Mouse (Mus musculus) activated CD4-positive, CD25-positive, alpha-beta regulatory T cell, adult 4 months (primary cell): ENCODE results near the gene Nup210l. TPM values are rescaled to one million over a fixed set of nuclear protein-coding genes. Genes with fewer than 3 reads are reported as not detected.
"Not testable (repeated sequence)": the region's sequence is repeated elsewhere in the genome, so short reads cannot be mapped to it uniquely, and the experiment has no call there.

ENCODE experiments used
- ATAC-seq: one replicate; pipeline ENCODE4 v1.8.0; 2017
- polyA plus RNA-seq, 2 experiments: library from polyadenylated mRNA; unstranded; fragments of 100-300 nt; shearing (Covaris generic); gene quantifications; one replicate each; pipeline ENCODE4 v1.2.1; 2017

Gene Nup210l
- polyA plus RNA-seq, 2 experiments from 2014 or later, result 0.15 to 0.37 TPM

DNA sequence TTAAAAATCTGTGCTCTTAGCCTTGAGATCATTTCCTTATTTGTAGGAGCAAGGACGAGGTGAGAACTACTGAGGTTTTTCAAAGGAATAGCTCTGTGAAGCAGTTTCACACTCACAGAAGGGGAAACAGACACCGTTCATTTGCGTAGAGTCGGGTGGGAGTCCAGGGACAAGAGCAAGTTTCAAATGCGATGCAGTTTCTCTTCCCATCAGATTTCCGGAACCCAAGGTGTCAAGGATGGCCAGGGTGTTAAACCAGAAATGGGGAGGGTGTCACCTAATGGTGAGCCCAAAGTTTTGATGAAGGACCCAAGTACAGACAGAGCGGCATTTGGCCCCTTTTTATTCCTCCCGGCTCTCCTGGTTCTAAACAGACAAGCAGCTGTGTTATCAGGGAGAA, 127.1 kb downstream of the Nup210l start:
- ATAC-seq, result peak; percentile 37

DNA sequence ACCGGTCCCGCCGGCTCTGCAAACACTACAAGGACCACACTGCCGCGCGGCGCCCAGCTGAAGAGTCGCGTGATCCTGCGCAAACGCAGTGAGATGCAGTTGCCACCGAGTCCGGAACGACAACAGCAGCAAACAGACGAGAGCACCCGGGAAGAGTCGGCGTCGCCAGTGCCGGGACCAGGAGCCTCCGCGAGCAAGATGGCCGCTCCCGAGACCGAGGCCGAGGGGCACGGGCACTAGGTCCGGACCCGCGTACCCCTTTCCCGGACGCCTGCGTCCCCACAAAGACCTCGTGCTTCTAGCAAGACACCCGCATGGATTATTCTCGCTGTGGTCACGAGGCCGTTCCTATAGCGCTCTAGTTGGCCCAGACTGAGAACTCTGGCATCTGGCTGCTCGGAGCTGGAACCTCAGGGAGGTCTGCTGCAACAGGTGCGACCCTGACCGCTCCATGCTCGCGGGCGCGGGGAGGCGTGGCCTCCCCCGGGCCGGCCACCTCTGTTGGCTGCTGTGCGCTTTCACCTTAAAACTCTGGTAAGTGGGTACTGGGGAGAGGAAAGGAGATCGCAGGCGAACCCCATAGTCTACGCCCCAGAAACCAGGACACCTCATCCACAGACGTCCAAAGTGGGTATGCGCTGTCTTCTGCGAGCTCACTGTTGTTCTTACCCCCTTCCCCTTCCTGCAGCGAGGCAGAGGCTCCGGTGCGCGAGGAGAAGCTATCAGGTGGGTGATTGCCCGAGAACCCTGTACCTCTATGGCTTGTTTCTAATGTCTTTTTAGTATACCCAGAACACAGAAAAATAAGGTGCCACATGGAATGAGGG, 127.8 kb downstream of the Nup210l start, which contains the start of gene Jtb:
Jtb (plus strand) TSS at position 91 of the 827 bp plus-strand sequence.
- ATAC-seq, result peak; percentile 97

DNA sequence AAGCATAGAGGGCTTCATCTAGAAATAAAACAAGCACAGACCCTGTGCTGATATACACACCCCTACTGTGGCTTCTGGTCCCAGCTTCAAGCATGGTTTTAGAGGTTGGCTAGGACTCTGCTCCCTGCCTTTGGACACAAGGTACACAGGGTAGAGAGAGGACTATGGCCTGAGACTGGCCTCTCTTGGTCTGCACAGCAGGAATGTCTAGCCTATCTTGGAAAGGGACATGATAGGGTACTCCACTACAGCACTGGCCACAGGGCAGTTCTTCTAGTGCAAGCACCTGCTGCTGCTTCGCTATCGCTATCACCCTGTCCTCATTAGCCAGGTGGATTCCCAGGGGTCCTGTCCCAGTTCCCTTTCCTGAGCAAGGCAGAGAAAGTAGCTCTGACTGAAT, 137.3 kb downstream of the Nup210l start:
- no peak for ATAC-seq

DNA sequence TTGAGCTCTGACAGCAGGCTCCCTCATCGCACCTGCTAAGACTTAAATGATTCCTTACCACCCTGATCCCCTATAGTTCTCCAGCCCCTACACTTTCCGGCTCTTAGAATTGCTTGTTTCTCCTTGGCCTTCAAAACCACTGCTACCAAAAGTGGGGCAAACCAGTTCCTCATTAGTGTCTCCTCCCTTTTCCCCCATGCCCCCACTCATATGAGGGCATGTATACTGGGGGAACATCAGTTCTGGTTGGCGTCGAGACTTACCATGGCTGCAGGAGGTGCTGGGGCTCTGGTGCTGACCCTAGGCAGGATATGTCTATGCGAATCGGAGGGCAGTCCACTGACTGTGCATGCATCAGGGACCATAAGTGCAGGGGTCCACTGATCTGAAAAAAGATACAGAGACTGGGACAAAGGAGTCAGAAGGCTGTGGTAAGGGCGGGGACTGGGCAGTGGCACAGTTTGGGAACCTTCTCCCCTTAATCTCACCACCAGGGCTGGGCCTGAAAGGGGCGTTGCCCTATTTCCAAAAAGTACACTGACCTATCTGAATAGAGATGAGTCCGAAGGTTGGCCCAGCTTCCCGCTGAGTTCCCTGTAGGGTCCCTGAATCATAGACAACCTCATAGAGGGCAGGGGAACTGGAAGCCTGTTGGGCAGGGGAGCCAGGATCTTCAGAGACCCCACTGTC, 137.9 kb downstream of the Nup210l start:
- no peak for ATAC-seq

DNA sequence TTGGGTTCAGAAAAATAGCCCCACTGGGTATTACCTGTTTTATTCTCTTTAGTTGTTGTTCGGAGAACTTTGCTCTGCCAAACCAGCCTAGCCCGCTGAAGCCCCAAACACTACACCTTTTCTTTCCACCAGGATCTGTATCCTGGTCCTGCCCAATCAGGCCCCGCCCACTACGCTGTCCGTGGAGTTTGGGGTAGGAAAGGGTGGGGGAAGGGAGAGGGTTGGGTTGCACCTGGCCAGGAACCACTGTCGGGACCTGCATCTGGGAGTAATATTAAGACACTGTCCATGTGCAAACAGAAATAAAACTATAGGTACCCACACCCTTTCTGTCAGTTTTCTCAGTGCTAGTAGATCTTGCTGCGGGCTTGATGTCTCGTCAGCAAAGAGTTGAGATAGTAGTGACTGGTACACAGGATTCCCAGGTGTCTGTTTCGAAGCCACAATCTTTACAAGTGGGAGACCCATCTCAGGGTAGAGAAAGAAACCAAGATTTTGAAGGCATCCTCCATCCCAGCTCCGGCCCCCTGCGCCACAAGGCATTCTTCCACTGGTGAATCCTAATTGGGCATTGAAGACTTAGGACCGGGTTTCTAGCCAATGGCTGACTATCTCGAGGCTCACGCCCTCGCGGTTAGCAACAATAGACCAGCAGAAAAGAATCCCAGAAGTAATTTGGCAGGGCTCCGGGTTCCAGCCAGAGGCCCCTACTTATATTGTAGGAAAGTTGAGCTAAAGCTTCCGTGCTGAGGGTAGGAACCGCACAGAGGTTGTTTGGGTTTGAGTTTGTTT, 139.2 kb downstream of the Nup210l start, which contains the start of gene Creb3l4:
Creb3l4 (minus strand) TSS at position 529 of the 792 bp plus-strand sequence.
- no peak for ATAC-seq

DNA sequence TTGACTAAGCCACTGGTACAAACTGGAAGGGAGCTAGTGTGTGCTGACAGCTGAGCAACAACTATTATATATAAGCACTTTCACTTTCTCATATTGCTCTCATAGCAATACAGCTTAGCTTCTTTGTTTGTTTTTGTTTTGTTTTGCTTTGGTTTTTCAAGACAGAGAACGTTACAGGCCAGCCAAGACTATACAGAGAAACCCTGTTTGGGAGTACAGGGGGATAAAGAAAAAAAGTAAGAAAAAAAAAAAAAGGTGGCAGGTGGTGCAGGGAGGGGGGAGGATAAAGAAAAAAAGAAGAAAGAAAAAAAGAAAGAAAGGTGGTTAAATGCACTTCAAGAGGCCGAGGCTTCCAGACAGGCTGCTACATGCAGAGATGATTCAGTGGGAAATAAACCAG, 141.5 kb downstream of the Nup210l start:
- ATAC-seq, result peak; percentile 49

DNA sequence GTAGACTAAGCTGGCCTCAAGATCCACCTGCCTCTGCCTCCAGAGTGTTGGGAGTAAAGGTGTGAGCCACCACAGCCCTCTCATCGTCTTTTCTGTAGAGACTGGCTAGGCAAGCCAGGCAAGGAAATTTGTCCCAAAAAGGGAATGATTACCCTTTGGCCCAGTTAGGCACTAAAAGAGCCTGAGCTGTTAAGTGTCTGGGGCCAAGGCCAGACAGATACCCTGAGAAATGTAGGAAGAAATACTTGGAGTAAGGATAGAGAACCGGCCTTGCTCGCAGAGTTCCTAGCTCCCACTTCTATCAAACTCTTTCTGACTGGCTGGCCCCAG, 143.7 kb downstream of the Nup210l start:
- peak; percentile 11 for ATAC-seq

DNA sequence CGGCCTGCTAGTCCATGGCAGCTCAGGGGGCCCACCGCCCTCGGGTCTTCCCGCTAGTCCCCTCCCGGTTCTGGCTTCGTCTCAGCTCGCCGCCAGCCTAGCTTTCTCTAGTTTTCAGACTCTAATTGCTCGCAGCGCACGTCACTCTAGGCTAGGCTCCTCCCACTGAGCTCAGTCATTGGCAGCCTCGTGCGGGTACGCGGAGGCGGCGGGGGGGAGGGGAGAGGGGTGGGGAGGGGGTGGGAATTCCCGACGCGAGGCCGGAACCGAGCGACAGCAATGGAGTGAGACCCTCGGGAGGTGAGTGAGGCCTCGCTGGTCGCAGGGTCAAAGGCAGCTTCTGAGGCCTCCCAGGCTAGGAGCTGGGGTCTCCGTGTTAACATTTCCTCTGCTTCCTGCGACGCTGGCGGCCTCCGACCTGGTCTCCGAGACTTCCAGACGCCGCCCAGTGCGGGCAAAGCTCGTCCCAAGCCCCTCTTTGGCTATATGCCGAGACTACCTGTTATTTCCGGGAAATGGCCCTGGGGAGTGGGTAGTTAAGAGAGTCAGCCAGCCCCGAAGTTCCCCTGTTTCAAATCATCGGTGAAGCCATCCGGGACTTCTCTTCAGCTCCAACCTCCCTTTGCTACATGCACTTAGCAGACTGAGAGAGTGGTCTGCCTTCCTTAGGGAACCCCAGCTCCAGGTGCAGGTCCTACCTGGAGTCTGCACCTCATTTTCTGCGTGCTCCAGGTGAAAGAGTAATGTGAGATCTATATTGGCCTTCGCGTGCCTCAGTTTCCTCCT, 144.2 kb downstream of the Nup210l start, which contains the start of gene Slc39a1:
Slc39a1 (plus strand) TSS at position 213 of the 786 bp plus-strand sequence.
- ATAC-seq, result peak; percentile 95

DNA sequence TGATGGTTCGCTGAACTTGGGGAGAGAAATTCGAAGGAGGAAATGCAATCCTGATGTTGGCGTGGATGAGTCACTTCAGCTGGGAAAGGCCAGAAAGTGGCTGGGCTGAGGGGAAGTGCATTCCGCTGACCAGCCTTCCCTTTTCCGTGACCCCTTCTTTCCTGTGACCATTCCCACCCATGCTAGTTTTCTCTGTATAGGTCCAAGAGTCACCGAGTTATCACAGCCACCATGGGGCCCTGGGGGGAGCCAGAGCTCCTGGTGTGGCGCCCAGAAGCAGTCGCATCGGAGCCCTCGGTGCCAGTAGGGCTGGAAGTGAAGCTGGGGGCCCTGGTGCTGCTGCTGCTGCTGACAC, 144.8 kb downstream of the Nup210l start:
- no peak for ATAC-seq

DNA sequence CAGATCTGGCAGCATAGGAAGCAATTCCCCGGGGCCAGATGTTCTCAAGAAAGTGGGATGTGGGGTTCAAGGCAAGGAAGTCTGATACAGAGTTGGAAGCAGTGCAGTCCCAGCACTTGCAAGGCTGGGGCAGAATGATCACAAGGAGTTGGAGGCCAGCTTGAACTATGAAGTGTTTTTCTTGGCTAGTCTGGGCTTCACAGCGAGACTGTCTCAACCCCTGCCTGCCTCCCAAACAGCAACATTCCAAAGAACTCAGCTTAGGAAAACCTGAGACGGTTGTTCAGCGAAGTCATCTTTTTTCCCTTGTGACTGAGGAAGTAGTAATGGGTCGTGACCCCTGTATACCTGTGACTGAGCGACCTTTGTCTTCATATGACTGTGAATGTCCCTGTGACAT, 146.9 kb downstream of the Nup210l start:
- no peak for ATAC-seq

DNA sequence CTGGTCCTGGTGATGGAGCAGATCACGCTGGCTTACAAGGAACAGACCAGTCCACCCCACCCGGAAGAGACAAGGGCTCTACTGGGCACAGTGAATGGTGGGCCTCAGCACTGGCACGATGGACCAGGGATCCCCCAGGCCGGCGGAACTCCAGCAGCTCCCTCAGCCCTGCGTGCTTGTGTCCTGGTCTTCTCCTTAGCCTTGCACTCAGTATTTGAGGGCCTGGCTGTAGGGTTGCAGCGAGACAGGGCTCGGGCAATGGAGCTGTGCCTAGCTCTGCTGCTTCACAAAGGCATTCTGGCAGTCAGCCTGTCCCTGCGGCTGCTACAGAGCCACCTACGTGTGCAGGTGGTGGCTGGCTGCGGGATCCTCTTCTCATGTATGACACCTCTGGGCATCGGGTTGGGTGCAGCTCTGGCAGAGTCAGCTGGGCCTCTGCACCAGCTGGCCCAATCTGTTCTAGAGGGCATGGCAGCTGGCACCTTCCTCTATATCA, 147.8 kb downstream of the Nup210l start:
- ATAC-seq, result not testable (repeated sequence)

DNA sequence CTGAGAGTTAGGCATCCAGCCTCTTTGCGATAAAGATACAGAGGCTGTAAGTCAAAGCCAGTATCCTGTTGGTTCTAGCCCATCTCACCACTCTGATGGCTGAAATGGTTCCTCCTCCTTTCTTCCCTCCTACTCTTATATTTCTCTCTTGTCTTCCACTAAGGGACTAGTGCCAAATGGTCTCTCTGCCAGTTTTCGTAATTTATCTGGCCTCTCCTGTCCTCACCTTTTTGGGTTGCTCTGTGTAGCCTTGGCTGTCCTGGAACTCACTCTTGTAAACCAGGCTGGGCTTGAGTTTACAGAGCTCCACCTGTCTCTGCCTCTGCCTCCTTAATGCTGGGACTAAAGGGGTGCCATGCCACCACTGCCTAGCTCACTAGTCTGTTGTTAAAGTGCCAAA, 148.7 kb downstream of the Nup210l start:
- not testable (repeated sequence) for ATAC-seq

DNA sequence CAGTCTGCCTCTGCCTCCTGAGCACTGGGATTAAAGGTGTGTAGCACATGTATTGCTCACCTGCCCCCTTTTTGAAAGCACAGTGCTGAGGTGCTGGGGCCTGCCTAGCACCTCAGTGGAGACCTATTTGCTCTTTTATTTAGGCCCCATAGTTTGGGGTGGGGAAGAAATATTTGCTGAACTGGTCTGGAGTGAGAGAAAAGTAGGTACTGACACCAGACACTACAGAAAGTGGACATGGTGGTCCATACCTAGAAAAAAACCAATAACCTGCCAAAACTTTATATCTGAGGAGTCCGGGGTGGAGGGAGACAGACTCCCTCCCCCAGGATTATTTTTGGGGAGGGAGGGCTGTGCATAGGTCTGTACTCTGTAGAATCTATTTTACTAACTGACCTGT, 149.2 kb downstream of the Nup210l start:
- not testable (repeated sequence) for ATAC-seq

DNA sequence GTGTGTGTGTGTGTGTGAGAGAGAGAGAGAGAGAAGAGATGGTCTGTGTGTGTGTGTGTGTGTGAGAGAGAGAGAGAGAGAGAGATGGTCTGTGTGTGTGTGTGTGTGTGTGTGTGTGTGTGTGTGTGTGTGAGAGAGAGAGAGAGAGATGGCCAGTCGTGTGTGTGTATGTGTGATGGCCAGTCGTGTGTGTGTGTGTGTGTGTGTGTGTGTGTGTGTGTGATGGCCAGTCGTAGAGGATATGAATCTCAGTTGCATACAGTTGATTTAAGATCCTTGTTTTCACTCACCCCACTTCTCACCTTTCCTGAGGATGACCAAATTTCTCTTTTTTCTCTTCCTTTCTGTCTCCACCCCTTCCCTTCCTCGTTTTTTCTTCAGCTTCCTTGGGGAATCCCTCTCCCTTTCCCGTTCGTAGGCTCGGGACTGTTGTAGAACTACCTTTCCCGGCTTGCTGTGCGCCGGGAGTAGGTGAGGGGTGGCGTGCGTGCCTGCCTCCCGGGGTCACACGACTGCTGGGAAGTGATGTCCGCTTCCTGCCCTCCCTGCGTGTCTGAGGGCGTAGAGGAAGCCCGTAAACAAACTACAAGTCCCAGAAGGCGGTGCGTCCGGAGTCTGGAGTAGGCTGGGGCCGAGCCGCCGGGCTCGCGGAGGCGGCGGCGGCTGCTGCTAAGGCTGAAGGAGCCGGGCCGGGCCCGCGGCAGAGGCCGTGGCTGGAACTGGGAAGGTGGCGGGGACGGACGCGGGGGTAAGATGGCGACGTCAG, 149.9 kb downstream of the Nup210l start, which contains the start of gene Crtc2:
Crtc2 (plus strand) TSS at position 511 of the 766 bp plus-strand sequence.
- peak; percentile 97 for ATAC-seq

DNA sequence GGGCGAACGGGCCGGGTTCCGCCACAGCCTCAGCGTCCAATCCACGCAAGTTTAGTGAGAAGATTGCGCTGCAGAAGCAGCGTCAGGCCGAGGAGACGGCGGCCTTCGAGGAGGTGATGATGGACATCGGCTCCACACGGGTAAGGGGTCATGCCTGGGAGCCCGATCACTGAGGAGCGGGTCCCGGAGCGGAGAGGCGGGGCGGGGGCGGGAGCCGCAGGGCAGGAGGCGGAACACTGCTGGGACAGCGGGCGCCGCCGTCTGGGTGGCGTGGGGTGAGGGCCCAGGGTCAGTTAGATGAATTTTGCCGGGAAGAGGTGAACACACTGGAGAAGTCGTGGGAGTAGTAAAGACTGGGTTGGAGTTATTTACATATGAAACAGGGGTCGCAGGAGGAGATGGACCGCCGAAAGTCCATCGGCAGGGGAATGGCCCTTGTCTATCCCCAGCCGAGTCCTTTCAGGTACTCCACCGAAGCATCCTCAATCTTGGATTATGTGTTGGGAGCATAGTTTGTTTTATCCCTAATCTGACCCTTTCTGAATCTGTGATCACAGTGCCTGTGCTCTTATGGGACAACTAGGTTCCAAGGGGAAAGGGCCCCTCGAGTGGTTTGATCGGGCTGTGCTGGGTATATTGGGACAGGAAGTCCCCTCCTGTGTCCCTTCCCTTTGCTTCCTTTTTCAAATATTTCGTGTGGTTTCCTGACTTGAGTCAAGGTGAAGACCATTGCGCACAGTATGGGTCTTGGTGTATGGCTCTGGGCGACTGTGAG, 150.7 kb downstream of the Nup210l start:
- peak; percentile 45 for ATAC-seq

DNA sequence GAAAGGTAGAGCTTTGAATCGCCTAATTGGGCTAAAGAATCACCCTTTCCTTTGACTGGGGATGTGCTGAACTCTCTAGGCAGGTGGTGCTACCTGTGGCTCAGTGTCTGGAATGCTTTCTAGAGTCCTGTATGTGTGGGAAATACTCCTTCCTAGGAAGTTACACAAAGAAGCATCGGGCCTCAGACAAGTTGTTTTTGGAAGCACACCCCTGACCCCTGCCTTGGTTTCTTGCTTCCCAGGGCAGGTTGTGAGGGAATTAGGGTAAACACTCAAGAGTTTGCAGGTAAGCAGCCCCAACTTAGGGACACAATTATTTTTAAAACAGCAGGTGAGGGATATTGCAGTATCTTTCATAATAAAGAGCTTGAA, 151.2 kb downstream of the Nup210l start:
- ATAC-seq, result no peak

DNA sequence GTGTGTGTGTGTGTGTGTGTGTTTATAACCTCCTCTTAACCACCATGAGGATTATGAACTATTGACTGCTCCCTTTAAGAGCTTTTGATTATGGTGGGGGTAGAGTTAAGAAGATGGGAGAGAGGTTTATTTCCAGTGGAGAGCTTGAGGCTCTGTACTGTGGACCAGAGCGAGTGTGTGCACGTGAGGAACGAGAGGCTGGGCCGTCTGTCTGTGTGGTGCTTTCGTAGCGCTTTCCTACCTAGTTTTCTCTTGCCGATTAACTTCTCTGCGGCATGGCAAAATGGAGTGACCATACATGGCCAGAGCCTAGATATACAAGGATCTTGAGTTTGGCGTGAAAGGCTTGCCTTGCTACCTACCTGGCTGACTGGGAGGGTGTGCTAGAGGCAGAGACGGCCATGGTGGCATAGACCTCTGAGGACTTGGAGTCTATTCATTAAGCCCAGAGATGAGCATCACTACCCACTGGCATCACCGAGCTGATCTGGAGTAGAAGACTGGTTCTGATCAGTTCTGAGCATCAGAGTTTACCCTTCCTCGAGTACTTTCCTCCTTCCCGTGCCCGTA, 151.9 kb downstream of the Nup210l start:
- no peak for ATAC-seq

DNA sequence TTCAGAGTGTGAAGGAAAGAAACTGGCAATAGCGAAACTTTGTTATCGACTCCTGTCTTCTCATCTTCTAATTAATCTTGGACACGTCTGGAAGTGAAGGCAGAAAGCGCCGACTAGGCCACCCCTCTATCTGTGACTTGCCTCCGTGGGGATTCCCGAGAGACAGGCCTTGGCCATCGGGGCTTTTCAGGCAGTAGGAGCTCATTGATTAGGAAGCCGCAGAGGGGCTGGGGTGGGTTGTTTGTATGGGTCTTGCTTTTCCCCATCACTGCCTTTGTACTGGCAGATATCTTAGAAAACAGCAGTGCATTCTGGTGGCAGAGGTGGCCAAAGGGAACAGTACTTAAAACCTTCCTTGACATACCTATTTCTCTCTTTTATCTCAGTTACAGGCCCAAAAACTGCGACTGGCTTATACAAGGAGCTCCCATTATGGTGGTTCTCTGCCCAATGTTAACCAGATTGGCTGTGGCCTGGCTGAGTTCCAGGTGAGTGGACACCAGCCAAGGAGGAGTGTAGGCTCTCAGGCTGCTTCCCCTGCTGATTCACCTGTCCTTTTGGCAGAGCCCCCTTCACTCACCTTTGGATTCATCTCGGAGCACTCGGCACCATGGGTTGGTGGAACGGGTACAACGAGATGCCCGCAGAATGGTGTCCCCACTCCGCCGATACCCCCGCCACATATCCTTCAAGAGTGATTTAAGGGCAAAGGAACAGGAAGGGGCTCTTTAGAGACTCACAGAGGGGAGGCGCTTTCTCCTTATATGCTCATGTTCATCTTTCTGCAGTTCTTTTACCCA, 153.0 kb downstream of the Nup210l start:
- no peak for ATAC-seq

DNA sequence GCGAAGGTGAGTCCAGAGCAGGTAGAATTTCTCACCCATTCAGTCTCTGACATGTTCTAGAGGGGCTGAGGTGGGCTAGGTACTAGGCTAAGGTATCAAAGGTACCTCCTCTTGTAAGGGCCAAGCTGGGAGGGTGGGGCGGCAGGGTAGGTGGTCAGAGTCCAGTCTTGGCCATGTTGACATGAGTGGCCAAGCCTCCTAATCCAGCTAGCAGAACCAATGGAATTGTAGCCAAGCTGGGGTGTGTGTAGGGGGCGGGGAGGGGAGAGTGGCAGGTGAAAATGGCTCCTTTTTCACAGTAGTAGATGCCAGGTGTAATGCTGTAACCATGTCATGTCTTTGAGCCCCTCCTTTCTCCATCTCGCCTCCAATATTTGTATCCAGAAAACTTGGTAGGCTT, 154.6 kb downstream of the Nup210l start:
- ATAC-seq, result no peak
